Mouse (Mus musculus): ENCODE measurements around the gene Ddit4. TPM values are rescaled to one million over a fixed set of nuclear protein-coding genes. Genes with fewer than 3 reads are reported as not detected.
A peak's percentile ranks its signal among the peaks of the same experiment; 100 is the strongest.

The Ddit4 gene
- polyA plus RNA-seq, 1 experiment, result 44.6 TPM

- peaks cover 76% of the 10 kb centered on the region for H3K4me1 ChIP-seq
Observed at GRCm38 (mm10) chr10:59981792-59982191, 30.2 kb upstream of the Ddit4 start.

DNA sequence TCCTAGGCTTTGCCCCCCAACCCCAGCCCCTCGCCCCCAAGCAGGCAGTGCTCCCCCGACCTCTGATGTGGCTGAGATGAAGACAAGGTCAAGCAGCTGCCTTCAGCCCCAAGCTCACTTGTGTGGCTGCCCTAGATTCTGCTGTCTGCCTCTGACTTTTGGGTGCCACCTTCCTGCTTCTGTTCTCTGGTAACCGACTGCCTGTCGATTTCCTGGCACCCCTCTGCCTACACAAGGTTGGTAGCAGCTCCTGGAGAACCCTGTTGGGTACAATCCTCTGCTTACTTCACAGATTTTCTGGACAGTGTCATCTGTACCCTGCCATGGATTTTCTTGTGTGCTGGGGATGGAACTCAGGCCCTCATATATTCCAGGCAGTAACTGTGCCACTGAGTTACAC lies 29.7 kb upstream of the Ddit4 start:
- TF ChIP-seq GATA1 (IDR thresholded peaks at IDR 0.05; ENCODE audit: borderline replicate concordance, low read length) (no peak), FLI1 (IDR thresholded peaks at IDR 0.05; ENCODE audit: low read length) (no peak)
- Histone ChIP-seq H3K9me3 (no peaks in the 10 kb centered on the region), H3K4me1 (peaks cover 80% of the 10 kb centered on the region), H3K36me3 (replicated peaks; ENCODE audit: low read length) (peaks cover 29% of the 10 kb centered on the region), H3K27me3 (replicated peaks) (no peaks in the 10 kb centered on the region), H3K4me3 (replicated peaks) (peak overlapping the region; percentile 88)

More at GRCm38 (mm10) chr10:59981792-59982191, 30.2 kb upstream of the Ddit4 start:
- H3K4me3 ChIP-seq (replicated peaks), result peak overlapping the region; percentile 14
- no peaks in the 10 kb centered on the region for H3K9me3 ChIP-seq
- TF ChIP-seq GATA1 (IDR thresholded peaks at IDR 0.05; ENCODE audit: borderline replicate concordance, low read length), result no peak
- TF ChIP-seq FLI1 (IDR thresholded peaks at IDR 0.05; ENCODE audit: low read length), result no peak
- H3K27me3 ChIP-seq (replicated peaks), result no peaks in the 10 kb centered on the region
- peaks cover 32% of the 10 kb centered on the region for H3K36me3 ChIP-seq (replicated peaks; ENCODE audit: low read length)

DNA sequence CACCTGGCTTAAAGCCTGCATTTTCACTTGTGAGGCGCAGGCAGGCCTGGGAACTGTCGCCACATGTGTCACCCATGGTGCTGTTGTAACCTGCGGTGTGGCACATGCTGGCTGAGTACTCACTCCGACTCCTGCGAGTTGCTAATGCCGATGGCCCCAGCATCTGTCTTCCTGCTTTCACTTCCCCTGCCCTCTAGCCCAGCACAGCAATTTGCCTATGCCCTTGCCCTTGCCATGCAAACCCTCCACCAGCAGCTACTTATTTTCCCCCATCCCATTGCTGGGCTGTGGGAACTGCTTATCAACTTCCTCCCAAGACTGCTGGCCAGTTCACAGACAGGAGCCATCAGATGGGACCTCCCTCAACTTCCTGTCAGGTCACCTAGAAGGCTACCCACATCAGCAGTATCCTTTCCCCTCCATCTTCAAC lies 29.2 kb upstream of the Ddit4 start:
- Histone ChIP-seq H3K36me3 (replicated peaks; ENCODE audit: low read length) (peaks cover 24% of the 10 kb centered on the region), H3K4me3 (replicated peaks) (peak overlapping the region; percentile 88), H3K4me1 (peaks cover 82% of the 10 kb centered on the region), H3K27me3 (replicated peaks) (no peaks in the 10 kb centered on the region), H3K9me3 (no peaks in the 10 kb centered on the region)
- TF ChIP-seq FLI1 (IDR thresholded peaks at IDR 0.05; ENCODE audit: low read length), result 0 out of 2 replicates have a peak, but pooled peaks have one; percentile 24
- peak; percentile 47; the same call in 1 of the 3 replicates for TF ChIP-seq GATA1 (IDR thresholded peaks at IDR 0.05; ENCODE audit: borderline replicate concordance, low read length)

DNA sequence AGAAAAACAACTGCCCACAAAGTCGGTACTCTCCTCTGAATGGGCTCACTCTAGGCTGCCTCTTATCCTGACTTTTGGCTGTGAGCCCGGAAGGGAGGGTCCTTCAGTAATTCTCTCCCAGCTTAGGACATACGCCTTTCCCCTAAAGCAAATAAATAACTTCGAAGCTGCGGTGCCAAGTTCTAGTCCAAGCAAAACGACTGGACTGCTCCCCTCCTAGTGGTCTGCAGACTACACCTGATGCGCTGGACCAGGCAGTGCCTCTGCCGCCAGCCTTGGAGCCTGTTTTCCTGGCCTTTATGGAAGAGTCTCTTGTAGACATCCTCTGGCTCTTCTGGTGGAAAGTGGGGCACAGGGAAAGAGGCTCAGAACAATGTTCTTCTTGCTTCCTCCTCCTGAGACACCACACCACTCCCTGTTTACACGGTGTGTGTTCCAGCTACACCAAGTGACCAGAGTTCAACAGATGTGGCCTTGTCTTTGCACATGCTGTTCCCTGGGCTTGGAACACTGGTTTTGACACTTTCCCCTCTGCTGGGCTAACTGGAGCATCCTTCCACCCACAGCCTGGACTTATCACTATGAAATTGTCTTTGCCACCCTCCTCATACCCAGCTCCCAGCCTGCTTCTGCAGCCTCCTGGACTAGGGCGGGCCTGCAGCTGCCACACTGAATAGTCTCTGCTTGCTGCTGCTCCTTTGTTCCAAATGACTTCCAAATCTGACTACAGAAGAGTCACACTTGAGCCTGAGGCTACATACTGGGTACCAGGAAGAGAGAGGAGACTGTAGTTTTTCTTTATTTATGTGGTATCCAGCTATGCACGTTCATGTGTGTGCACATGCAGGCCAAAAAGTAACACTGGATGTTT lies 27.5 kb upstream of the Ddit4 start:
- peak overlapping the region; percentile 28 for H3K4me3 ChIP-seq (replicated peaks)
- H3K9me3 ChIP-seq, result no peaks in the 10 kb centered on the region
- H3K36me3 ChIP-seq (replicated peaks; ENCODE audit: low read length), result peaks cover 8% of the 10 kb centered on the region
- no peaks in the 10 kb centered on the region for H3K27me3 ChIP-seq (replicated peaks)
- H3K4me1 ChIP-seq, result peaks cover 92% of the 10 kb centered on the region
- no peak for TF ChIP-seq FLI1 (IDR thresholded peaks at IDR 0.05; ENCODE audit: low read length)
- TF ChIP-seq GATA1 (IDR thresholded peaks at IDR 0.05; ENCODE audit: borderline replicate concordance, low read length), result no peak

DNA sequence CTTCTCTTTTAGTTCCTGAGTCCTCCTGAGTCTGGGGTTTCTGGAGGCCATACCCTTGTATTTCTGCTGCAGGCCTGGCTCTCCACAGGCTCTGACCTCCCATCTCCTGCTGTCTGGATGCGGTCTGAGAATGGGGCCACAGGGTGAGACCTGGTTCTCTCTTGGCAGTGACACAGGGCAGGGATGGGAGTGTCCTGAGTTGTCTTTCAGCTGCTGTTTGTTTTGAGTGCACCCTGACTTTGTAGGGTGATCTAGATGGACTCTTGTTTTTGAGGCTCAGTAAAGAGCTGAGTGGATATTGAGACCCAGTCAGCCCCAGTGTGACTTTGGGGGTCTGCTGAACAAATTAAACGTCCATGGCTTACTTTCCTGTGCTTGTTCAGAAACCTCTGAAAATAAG lies 26.8 kb upstream of the Ddit4 start:
- Histone ChIP-seq H3K4me1 (peaks cover 93% of the 10 kb centered on the region), H3K27me3 (replicated peaks) (no peaks in the 10 kb centered on the region)

GRCm38 (mm10) chr10:59977715-59978343 lies 26.2 kb upstream of the Ddit4 start:
- no peaks in the 10 kb centered on the region for H3K9me3 ChIP-seq
- peaks cover 93% of the 10 kb centered on the region for H3K4me1 ChIP-seq
- no peaks in the 10 kb centered on the region for H3K36me3 ChIP-seq (replicated peaks; ENCODE audit: low read length)
- no peak overlapping the region for H3K4me3 ChIP-seq (replicated peaks)
- TF ChIP-seq GATA1 (IDR thresholded peaks at IDR 0.05; ENCODE audit: borderline replicate concordance, low read length), result no peak
- TF ChIP-seq FLI1 (IDR thresholded peaks at IDR 0.05; ENCODE audit: low read length), result no peak
- no peaks in the 10 kb centered on the region for H3K27me3 ChIP-seq (replicated peaks)

More for the DNA sequence above, 26.8 kb upstream of the Ddit4 start:
- H3K36me3 ChIP-seq (replicated peaks; ENCODE audit: low read length), result peaks cover under 1% of the 10 kb centered on the region
- H3K9me3 ChIP-seq, result no peaks in the 10 kb centered on the region
- no peak overlapping the region for H3K4me3 ChIP-seq (replicated peaks)
- TF ChIP-seq GATA1 (IDR thresholded peaks at IDR 0.05; ENCODE audit: borderline replicate concordance, low read length) (no peak), FLI1 (IDR thresholded peaks at IDR 0.05; ENCODE audit: low read length) (no peak)

GRCm38 (mm10) chr10:59977141-59977540 lies 25.5 kb upstream of the Ddit4 start:
- Histone ChIP-seq H3K4me1 (peaks cover 93% of the 10 kb centered on the region), H3K9me3 (no peaks in the 10 kb centered on the region), H3K36me3 (replicated peaks; ENCODE audit: low read length) (no peaks in the 10 kb centered on the region), H3K4me3 (replicated peaks) (no peak overlapping the region), H3K27me3 (replicated peaks) (no peaks in the 10 kb centered on the region)
- TF ChIP-seq FLI1 (IDR thresholded peaks at IDR 0.05; ENCODE audit: low read length) (no peak), GATA1 (IDR thresholded peaks at IDR 0.05; ENCODE audit: borderline replicate concordance, low read length) (no peak)

DNA sequence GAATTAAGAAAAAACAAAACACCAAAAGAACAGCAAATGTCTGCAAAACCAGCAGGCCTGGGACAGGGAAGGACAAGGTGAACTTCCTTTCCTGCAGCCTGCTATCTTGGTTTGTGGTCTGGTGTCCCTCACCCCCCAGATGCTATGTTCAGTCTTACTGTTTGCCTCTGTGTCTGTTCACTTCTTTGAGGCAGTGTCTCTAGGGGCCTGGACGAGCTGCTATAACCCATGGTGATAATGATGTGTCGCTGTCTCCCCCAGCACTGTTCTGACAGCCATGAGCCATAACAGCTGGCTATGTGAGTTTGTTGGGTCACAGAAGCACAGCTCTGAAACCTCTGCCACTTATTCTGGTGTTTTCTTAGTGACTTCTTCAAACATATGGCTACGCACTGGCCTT lies 23.2 kb upstream of the Ddit4 start:
- H3K4me3 ChIP-seq (replicated peaks), result peak overlapping the region; percentile 70
- no peaks in the 10 kb centered on the region for H3K27me3 ChIP-seq (replicated peaks)
- H3K36me3 ChIP-seq (replicated peaks; ENCODE audit: low read length), result no peaks in the 10 kb centered on the region
- TF ChIP-seq FLI1 (IDR thresholded peaks at IDR 0.05; ENCODE audit: low read length), result no peak
- TF ChIP-seq GATA1 (IDR thresholded peaks at IDR 0.05; ENCODE audit: borderline replicate concordance, low read length), result no peak
- no peaks in the 10 kb centered on the region for H3K9me3 ChIP-seq
- peaks cover 91% of the 10 kb centered on the region for H3K4me1 ChIP-seq

DNA sequence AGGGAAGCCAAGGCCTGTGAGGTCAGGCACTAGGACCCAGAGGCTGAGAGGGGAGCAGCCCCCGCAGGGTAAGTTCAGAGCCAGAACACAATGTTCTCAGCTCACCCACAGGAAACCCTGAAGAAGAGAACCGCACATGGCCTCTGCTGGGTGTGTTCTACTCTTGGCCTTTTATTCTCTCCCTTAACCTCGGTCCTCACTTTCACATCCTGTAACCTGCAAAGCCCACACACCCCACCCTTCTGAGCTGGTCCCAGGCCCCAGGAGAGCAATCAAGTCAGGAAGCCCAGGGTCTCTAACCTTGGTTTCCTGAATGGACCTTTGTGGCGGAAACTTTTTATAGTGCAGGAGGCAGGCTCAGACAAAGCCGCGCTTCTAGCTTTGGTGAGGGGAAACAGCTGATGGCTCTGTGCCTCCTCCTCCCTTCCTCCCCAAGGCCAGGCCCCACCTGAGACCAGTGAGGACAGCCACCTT lies 22.6 kb upstream of the Ddit4 start:
- no peaks in the 10 kb centered on the region for H3K9me3 ChIP-seq
- H3K4me1 ChIP-seq, result peaks cover 90% of the 10 kb centered on the region
- no peaks in the 10 kb centered on the region for H3K36me3 ChIP-seq (replicated peaks; ENCODE audit: low read length)
- H3K4me3 ChIP-seq (replicated peaks), result peak overlapping the region; percentile 83
- no peaks in the 10 kb centered on the region for H3K27me3 ChIP-seq (replicated peaks)
- TF ChIP-seq GATA1 (IDR thresholded peaks at IDR 0.05; ENCODE audit: borderline replicate concordance, low read length) (no peak), FLI1 (IDR thresholded peaks at IDR 0.05; ENCODE audit: low read length) (no peak)

DNA sequence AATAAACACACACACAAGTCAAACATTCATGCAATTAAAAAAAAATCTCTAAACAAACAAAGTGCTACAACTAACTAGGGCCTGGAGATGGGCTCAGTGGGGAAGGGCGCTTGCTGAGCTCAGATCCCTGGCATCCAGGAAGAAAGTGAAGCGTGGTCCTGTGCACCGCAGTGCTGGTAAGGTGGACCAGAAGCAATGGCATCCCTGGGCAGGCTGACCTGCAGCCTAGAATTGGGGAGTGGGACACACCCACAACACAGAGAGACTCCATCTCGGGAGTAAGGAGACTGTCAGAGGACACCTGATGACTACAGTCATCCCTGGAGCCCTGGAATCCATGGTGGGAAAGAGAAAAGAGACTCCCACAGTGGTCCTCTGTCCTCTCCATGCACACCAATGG lies 21.8 kb upstream of the Ddit4 start:
- Histone ChIP-seq H3K36me3 (replicated peaks; ENCODE audit: low read length) (no peaks in the 10 kb centered on the region), H3K9me3 (no peaks in the 10 kb centered on the region), H3K4me1 (peaks cover 81% of the 10 kb centered on the region), H3K4me3 (replicated peaks) (no peak overlapping the region), H3K27me3 (replicated peaks) (no peaks in the 10 kb centered on the region)
- TF ChIP-seq FLI1 (IDR thresholded peaks at IDR 0.05; ENCODE audit: low read length) (no peak), GATA1 (IDR thresholded peaks at IDR 0.05; ENCODE audit: borderline replicate concordance, low read length) (no peak)

Measured in megakaryocyte, embryonic 14.5 days (primary cell).